Mouse (Mus musculus): ENCODE data around the gene Adam1b. TPM values are rescaled to one million over a fixed set of nuclear protein-coding genes. Genes with fewer than 3 reads are reported as not detected.
A peak's percentile ranks its signal among the peaks of the same experiment; 100 is the strongest.

The Adam1b gene
- total RNA-seq (2015), result not detected in 2 replicates
- total RNA-seq (2017), result 0.24 TPM in 1 of 2 replicates, not detected in the other

DNA sequence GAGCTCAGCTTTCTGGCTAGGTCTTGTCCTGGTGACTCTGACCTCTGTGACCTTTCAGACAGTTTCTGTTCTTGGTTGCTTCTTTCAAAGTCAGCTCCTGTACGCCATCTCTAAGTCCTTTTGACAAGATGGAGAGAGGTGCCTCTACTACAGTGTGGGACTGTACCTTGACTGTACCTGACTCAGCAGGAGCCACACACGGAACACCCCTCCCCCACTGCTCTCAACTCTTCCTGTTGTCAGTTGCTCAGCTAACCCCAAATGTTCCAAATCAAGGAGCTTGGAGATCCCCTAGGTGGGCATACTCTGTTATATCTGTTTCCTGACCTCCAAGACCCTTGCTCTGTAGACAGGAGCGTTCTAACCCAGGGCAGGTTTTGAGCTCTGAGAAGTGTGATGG, at the start of gene Adam1b:
TSS of gene Adam1b (minus strand) at position 205 of the 400 bp plus-strand sequence.
- no peak for ATAC-seq (ENCODE audit: poor library complexity, severe bottlenecking)

DNA sequence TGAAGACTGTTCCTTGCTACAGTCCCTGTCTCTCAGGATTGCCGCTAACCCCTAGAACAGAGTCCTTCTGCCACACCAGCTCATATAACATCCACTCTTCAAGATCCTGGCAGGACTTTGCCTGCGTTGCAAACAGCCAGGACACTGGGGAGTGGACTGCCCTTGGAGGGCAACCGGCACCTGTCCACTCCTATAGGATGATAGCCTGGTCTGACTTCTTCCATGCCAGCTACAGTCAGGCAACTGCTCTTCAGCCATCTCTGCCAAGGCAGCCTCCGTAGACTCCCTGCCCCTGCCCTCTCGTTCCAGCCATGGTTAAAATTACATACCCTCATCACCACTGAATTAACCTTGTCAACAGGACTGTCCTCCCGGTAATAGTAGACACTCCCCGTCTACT, 46.0 kb upstream of the Adam1b start:
- no peak for ATAC-seq (ENCODE audit: poor library complexity, severe bottlenecking)

DNA sequence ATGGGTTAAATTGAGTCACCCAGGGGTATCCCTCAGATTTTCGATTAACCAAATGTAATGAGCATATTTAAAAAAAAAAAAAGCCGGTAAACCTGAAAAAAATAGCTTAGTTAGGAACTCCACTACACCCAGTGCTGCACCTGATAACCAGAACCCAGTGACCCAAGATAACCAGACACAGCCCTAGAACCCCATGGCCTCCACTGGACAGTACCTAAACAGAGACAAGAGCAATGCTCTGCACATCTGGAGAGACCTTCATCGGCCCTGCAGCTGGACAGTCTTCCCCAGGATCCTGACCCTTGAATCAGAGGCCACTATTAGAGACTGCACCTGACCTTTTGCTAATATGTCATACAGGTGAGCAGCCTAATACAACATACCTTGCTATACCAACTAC, 43.8 kb upstream of the Adam1b start:
- no peak for ATAC-seq (ENCODE audit: poor library complexity, severe bottlenecking)

DNA sequence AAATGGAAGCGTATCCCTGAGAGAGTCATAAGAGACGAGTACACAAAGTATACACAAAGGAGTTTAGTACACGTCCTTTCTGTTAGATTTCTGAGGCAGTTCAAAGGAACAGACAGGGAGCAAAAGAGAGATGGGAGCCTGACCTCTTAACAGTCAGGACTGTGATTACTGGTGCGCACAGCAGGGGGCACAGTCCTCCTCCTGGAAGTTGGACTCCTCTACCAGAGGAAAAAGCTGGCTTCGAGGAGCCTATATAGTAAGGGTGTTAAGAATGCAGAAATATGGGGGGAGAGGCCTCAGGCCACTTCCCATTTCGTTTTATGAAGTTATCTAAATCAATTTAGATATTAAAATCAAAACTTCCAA, 43.3 kb upstream of the Adam1b start:
- peak; percentile 70 for ATAC-seq (ENCODE audit: poor library complexity, severe bottlenecking)

DNA sequence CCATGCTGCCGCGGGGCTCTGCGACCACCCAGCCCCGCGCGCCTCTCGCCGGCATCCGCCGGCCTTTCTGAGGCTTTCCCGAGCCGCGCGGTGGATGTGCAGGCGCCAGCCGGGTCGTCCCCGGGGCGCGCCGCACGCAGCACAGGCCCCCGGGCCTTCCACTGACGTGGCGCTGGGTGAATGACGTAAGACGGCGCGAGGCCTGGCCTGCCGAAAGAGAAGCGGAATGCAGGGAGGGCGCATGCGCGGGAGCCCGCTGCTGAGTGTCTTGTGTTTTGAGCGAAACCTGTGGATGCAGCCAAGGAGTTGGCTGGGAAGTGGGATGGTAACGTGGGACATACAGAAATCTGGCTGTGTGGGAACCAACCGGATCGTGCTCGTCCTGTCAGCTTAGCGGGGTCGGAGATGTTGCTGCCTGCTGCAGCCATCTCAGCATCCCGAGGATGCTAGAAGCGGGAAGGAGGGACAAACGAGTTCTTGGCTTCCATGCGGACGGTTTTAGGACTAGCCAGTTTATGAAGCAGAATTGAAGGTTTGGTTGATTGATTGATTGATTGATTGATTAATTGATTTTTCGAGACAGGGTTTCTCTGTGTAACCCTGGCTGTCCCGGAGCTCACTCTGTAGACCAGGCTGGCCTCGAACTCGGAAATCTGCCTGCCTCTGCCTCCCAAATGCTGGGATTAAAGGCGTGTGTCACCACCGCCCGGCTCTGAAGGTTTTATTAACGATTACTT, 42.7 kb upstream of the Adam1b start, which contains the start of gene Mapkapk5:
TSS of gene Mapkapk5 (minus strand) at position 113 of the 737 bp plus-strand sequence.
- ATAC-seq (ENCODE audit: poor library complexity, severe bottlenecking), result peak; percentile 94

DNA sequence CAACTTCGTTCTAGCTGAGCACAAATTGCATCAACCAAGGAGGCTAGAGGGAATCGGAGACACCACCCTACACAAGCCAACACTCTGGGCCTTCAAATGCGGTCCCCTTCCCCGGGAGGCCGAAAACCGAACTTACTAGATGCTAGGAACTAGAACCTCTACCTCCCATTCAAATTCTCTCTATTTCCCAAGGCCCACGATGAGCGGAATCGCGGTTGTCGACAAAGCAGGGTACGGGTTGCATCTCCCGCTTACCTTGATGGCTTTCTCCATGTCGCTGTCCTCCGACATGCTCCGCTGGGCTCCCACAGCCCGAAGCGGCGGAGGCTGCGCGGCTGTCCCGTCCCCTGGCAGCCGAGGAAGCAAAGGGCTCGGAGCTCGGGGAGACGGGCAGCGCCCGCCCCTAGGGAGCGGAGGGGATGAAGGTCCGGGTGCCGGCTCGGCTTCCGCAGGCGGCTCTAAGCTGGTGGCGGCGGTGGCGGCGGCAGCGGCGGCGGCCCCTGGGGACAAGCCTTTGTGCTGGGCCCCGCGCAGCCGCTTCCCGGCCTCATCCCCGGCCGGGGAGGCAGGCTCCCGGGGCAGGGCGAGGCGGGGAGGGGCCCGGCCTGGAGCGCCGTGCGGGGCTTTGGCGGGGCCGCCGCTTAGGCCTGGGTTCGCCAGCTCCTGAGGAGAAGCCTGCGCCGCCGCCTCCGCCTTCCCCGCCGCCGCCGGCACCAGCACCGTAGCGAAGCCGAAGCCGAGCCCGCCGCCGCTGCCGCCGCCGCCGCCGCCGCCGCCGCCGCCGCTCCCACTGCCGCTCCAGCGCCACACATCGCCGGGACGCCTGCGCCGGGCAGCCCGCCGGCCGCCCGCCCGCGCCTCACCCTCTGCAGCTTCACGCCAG, 41.9 kb upstream of the Adam1b start, which contains the start of the genes Adam1a and Gm42878:
TSS of gene Adam1a (minus strand) at position 573 of the 883 bp plus-strand sequence.
TSS of gene Gm42878 (minus strand) at position 573 of the 883 bp plus-strand sequence.
- ATAC-seq (ENCODE audit: poor library complexity, severe bottlenecking), result peak; percentile 48

DNA sequence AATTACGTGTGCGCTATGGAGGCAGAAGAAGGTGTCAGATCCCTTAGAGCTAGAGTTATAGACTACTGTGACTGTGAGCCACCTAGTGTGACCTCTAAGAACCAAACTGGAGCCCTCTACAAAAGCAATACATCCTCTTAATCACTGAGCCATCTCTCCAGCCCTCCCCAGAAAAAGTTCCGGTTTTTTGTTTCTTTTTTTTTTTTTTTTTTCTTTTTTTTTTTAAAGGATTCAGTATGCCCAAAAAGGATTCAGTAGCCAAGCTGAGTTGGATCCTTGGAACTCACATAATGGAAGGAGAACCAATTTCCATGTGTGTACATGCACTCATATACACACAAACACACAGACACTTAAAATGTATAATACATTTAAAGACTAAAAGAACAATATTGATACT, 40.1 kb upstream of the Adam1b start:
- no peak for ATAC-seq (ENCODE audit: poor library complexity, severe bottlenecking)

DNA sequence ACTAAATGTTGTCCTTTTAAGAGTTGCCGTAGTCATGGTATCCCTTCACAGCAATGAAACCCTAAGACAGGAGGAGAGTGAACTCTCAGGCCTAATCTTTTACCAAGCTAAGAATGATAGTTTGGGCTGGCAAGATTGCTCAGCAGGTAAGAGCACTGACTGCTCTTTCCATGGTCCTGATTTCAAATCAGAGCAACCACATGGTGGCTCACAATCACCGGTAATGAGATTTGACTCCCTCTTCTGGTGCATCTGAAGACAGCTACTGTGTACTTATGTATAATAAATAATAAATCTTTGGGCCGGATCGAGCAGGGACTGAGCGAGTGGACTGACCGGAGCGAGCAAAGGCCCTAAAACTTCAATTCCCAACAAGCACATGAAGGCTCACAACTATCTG, 38.0 kb upstream of the Adam1b start:
- ATAC-seq (ENCODE audit: poor library complexity, severe bottlenecking), result no peak

DNA sequence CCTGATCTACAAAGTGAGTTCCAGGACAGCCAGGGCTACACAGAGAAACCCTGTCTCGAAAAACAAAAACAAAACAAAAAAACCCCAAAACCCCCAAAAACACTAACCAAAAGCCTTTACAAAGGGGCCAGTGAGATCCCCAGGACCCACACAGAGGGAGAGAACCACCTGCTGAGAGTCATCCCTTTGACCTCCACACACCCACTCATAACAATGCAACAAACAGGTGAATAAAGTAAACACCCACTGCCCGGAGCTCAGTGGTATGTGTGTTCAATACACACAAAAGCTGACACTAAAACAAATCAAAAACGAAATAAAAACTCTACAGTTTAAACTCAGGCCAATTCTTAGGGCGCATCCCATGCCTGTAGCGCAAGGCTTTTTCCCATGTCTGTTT, 36.8 kb upstream of the Adam1b start:
- no peak for ATAC-seq (ENCODE audit: poor library complexity, severe bottlenecking)

DNA sequence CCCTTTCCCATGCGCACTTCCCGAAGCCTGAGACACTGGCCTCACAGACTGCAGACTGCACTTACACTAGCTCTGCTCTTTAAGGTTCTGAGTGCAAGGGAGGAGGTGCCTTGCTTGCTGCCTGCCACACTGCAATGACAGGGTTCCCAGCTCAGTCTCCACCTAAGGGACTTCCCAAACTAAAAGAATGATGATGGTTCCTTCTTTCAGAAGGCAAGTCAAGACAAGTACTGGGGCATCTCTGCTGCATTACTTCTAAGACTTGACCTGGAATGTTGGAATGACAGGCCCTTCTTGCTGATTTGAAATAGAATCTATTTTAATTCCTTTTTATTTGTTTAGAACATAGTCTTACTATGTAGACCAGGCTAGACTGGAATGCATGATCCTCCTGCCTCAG, 34.4 kb upstream of the Adam1b start:
- no peak for ATAC-seq (ENCODE audit: poor library complexity, severe bottlenecking)

DNA sequence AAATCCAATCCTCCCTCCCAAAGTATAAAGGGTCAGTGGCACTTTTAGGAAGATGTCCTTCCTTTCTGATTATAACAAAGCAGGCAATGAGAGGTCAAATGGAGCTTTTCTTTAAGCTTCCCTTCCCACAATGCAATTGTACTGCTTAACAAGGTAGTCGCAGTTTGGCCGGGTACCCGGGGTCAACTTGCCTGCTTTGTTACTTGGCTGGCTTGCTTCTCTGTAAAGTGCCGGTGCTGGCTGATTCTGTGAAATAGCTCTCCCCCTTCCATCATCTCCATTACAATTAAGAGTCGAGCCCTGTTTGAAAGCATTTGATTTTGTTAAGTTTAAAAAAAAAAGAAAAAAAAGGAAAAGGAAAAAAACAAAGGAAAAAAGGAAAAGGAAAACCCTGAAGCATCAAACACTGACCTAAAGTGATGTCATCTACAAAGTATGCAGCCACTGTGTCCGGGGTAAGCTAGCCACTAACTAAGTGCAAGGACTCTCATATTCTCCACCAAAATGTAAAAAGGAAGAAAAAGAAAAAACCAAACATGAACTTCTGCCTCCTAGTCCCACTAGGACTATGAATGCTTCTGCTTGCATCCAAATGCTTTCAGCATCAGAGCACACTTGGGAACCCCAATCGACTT, 33.8 kb upstream of the Adam1b start:
- ATAC-seq (ENCODE audit: poor library complexity, severe bottlenecking), result no peak

DNA sequence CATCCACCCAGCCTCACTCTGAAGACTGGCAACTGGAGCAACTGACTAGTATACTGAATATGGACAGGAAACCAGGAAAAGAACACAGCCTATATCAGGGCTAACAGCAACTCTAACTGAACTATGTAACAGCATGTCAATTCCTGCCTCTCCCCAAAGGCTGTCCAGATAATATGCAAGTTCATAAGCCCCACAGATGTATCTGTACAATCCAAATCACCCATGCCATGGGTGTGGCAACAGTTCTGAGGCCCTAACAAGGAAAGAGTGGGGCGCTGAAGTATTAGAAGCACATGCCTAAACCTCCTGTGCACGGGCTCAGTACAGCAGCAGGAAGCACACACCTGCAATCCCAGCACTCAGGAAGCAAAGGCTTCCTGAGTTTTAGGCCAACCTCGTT, 31.9 kb upstream of the Adam1b start:
- ATAC-seq (ENCODE audit: poor library complexity, severe bottlenecking), result no peak

DNA sequence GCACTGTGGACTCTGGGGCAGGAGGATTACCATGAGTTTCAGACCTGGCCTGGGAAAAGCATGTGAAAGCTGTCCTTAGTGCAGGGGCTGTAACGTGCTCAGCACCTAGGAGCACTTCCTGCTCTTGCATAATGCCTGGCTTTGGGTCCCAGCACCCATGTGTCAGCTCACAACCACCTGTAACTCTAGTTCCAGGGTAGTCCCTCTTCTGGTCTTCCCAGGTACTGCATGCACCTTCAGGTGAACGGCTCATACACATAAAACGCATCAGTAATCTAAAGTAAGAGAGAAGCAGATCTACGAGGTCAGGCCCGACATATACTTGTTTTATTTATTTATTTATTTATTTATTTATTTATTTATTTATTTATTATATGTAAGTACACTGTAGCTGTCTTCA, 31.3 kb upstream of the Adam1b start:
- ATAC-seq (ENCODE audit: poor library complexity, severe bottlenecking), result no peak

DNA sequence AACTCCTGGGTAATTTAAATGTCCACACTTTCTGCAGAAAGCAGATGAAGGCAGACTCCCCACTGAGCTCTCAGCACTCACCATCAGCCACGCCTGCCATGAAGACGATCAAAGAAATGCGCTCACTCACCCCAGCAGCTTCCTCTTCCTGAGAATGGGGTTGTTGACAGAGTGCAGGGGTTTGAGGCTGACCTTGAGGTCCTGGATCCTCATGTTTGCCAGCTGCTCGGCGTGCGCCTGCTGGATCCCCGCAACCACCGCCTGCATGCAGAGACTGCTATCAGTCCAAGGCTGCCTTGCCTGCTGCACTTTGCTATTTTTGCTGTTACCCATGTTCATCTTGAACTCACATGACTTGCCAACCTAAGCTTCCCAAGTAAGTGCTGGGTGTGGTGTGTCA, 23.7 kb upstream of the Adam1b start:
- ATAC-seq (ENCODE audit: poor library complexity, severe bottlenecking), result no peak

DNA sequence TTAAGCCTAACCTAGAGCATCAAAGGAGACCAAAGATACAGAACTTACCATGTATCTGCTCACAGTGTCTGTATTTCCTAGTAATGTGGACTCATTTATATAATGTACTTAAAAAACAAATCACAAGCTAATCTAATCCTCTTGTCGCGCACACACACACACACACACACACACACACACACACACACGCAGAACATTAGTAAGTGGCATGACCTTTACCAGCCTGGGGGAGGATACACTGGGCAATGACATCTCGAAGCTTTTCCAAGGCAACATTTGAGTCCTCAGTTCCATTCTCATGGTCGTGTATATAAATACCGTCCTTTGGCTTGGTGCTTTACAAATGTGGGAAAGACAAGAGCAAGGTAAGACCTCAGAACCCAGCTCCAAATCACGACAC, 23.3 kb upstream of the Adam1b start:
- ATAC-seq (ENCODE audit: poor library complexity, severe bottlenecking), result no peak

DNA sequence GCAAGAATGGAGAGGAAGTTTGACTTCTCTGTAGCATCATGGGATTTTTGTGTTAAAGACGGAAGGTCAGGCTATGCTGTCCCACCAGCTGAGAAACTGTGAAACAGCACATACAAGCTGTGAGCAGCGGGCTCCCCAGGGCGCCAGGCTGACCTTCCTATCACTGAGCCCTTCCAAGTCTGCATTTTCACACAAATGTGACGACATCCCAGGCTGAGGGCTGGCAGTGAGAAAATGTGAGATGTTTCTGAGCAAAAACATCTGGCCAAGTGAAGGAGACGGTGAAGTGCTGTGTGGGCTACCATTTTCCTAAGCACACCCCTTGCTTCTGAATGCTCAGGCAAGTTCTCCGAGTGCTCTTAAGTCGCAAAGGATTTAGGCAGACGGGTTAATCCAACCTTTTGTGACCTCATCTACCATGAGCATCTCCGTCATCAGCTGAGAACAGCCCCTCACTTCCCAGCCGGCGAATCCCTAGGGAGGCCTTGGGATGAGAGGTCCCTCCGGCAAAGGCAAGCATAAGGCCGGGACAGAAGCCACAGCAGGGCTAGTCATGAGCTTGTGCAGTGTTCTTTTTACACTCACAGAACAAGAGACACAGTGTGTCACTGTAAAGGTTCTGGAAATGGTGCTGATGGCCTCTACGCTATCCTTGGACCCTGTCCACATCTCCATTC, 22.7 kb upstream of the Adam1b start:
- no peak for ATAC-seq (ENCODE audit: poor library complexity, severe bottlenecking)

DNA sequence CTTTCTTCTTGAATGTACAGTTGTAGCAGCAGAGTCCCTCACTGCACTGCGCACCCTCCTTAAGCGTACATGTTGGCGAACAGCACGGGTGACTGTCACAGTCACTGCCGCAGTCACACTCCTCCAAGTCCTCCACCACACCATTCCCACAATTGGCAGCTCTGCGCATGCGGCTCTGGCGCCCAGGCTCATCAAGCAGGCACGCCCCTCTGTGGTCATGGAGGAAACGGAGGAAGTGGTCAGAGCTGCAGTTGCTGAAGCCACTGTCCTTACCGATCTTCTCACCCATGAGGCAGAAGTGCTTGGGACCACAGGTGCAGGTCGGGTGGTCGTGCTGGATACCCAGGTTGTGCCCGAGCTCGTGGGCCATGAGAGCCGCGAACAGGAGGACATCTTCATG, 16.5 kb upstream of the Adam1b start:
- peak; percentile 95 for ATAC-seq (ENCODE audit: poor library complexity, severe bottlenecking)

DNA sequence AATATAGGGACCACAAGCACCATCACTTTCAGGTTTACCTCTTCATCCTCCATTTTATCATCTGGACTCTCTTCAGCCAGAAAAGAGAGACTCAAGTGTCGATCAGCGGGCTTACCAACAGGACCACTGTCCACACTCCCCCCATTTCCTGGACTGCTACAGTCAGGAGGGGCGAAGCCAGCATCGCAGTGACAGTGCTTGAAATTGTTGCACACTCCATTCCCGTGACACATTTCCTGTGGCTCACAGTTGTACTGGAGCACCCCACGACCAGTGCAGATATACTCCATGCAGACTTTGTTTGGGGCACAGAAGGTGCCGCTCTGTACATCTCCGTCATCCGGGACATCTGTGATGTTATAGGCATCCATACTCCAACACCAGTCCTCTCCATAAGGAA, 15.7 kb upstream of the Adam1b start:
- peak; percentile 28; the same call in 1 of the 2 replicates for ATAC-seq (ENCODE audit: poor library complexity, severe bottlenecking)

DNA sequence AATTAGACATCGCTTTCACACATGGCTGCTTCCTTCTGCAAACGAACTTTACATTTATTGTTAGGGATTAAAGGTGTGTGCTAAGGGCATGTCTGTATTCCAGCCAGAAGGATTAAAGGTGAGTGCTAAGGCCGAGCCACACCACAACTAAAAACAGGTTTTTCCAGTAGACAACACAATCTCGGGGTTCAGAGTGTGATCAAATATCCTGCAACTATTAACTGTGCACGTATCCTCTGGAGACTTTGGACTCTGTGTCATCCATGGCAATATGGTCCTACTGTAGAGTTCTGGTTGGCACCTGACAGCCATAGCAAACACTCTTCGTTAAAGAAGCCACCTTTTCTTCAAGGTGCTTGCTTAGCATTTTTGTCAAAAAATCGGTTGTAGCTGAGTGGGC, 6.8 kb upstream of the Adam1b start:
- no peak for ATAC-seq (ENCODE audit: poor library complexity, severe bottlenecking)

DNA sequence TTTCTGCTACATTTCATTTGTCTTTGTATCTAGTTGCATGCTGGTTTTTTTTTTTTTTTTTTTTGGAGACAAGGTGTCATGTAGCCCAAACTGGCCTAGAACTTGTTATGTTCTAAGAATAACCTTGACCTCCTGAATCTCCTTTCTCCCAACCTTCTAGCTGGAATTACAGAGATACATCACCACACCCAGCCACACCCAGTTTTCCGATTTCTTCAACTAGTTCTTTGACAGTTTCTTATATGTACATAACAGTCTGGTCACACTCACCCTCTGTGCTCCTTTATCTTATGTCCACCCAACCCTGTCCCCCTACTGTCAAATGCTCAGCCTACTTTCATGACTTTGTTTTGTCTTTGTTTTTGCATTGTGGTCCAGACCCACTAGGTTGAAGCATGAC, 3.6 kb upstream of the Adam1b start:
- ATAC-seq (ENCODE audit: poor library complexity, severe bottlenecking), result no peak
